Comparison of ENCODE assay signal across 30 mouse cellular contexts in the genomic region with DNA sequence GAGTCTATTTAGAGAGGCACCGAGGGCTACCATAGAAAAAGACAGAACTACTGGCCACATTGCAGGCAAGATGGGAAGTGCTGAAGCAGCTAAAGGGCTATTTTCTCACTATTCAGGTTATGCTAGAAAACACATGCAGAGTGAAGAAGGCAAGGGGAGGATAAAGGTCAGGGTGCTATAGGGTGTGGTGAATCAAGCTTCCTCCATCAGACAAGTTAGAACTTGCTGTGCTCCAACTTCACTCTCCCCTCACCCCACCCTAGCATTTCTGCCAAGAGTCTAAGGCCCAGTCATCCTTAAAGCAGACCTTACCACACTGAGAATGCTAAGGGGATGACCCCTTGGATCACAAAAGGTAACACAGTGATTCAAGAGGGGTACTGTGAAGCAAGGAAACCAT. TPM values are rescaled to one million over a fixed set of nuclear protein-coding genes. Genes with fewer than 3 reads are reported as not detected.
DNase-seq lines count a peak whose midpoint lies in the region; ATAC-seq lines count a peak whose summit lies in the region.
"Had no signal": no experiment of that assay in that cellular context is flagged by ENCODE, and none has a peak within 500 bp of the region (broad histone marks: within the 10 kb centered on the region; RNA-seq: fewer than 3 reads in every experiment).

No protein-coding gene starts in this region.

- H3K9me3 ChIP-seq in intestine, embryonic 14.5 days (ENCODE audit: control insufficient read depth, low read length): no peaks in the 10 kb centered on the region
- H3K9me3 ChIP-seq in intestine, embryonic 16.5 days (ENCODE audit: control insufficient read depth, low read length): no peaks in the 10 kb centered on the region
- H3K9me3 ChIP-seq in stomach, embryonic 15.5 days: no peaks in the 10 kb centered on the region
- no peaks in the 10 kb centered on the region for H3K9me3 ChIP-seq in midbrain, embryonic 16.5 days (replicated peaks; ENCODE audit: control insufficient read depth, low read length, poor library complexity, severe bottlenecking)
- H3K9me3 ChIP-seq: embryonic facial prominence, embryonic 12.5 days; embryonic facial prominence, embryonic 15.5 days; forebrain, embryonic 13.5 days; heart, embryonic 12.5 days; heart, embryonic 15.5 days; hindbrain, embryonic 10.5 days; hindbrain, embryonic 13.5 days had no signal

- H3K4me2 ChIP-seq in intestine, embryonic 14.5 days (ENCODE audit: low read length): no peak overlapping the region
- H3K4me2 ChIP-seq in intestine, embryonic 16.5 days (ENCODE audit: low read depth, low read length): no peak overlapping the region
- H3K4me2 ChIP-seq in stomach, embryonic 15.5 days: no peak overlapping the region
- H3K4me2 ChIP-seq in midbrain, embryonic 16.5 days (ENCODE audit: low read length): no peak overlapping the region
- H3K4me2 ChIP-seq: embryonic facial prominence, embryonic 12.5 days; embryonic facial prominence, embryonic 15.5 days; forebrain, embryonic 13.5 days; heart, embryonic 12.5 days; heart, embryonic 15.5 days; hindbrain, embryonic 13.5 days had no signal

- H3K27me3 ChIP-seq in intestine, embryonic 14.5 days (replicated peaks; ENCODE audit: control insufficient read depth, insufficient read depth, low read length): no peaks in the 10 kb centered on the region
- no peaks in the 10 kb centered on the region for H3K27me3 ChIP-seq in intestine, embryonic 16.5 days (replicated peaks; ENCODE audit: control insufficient read depth, insufficient read depth, low read length)
- no peaks in the 10 kb centered on the region for H3K27me3 ChIP-seq in stomach, embryonic 15.5 days (replicated peaks)
- no peaks in the 10 kb centered on the region for H3K27me3 ChIP-seq in midbrain, embryonic 16.5 days (ENCODE audit: control insufficient read depth, insufficient read depth, low read depth, low read length)
- H3K27me3 ChIP-seq: CH12.LX; embryonic facial prominence, embryonic 12.5 days; embryonic facial prominence, embryonic 15.5 days; forebrain, embryonic 13.5 days; heart, embryonic 12.5 days; heart, embryonic 15.5 days; hindbrain, embryonic 13.5 days had no signal

- H3K4me3 ChIP-seq in intestine, embryonic 14.5 days (ENCODE audit: low read depth, low read length): no peak overlapping the region
- H3K4me3 ChIP-seq in intestine, embryonic 16.5 days (ENCODE audit: low read length): no peak overlapping the region
- no peak overlapping the region for H3K4me3 ChIP-seq in stomach, embryonic 15.5 days (replicated peaks)
- no peak overlapping the region for H3K4me3 ChIP-seq in midbrain, embryonic 16.5 days (ENCODE audit: low read depth, low read length)
- H3K4me3 ChIP-seq: embryonic facial prominence, embryonic 12.5 days; embryonic facial prominence, embryonic 15.5 days; forebrain, embryonic 13.5 days; heart, embryonic 12.5 days; heart, embryonic 15.5 days; hindbrain, embryonic 10.5 days; hindbrain, embryonic 13.5 days had no signal

- WGBS in intestine, embryonic 14.5 days: 48% methylated on average over 1 of the region's 1 CpGs
- WGBS in intestine, embryonic 16.5 days: 41% methylated on average over 1 of the region's 1 CpGs
- 60% methylated on average over 1 of the region's 1 CpGs for WGBS in stomach, embryonic 15.5 days
- WGBS in midbrain, embryonic 16.5 days: 62% methylated on average over 1 of the region's 1 CpGs

- no peak for DNase-seq in intestine, embryonic 14.5 days (ENCODE audit: low spot score)
- no peak for DNase-seq in neural tube, embryonic 10.5 days (ENCODE audit: extremely low spot score, low spot score)
- no peak for DNase-seq in embryo, embryonic 11 days
- DNase-seq: adrenal gland, postnatal 10 days; adrenal gland, postnatal 36 days; B cell, adult 2 months; cerebellum, adult 18-20 months; cerebellum, adult 9-10 months; cerebellum, postnatal 14 days; forebrain, postnatal 0 days; gastrocnemius, postnatal 25 days; heart, adult 18-20 months; heart, postnatal 10 days; heart, postnatal 36 days had no signal

- no peaks in the 10 kb centered on the region for H3K4me1 ChIP-seq in intestine, embryonic 14.5 days (replicated peaks; ENCODE audit: control insufficient read depth, insufficient read depth, low read length)
- H3K4me1 ChIP-seq in intestine, embryonic 16.5 days (ENCODE audit: control insufficient read depth, insufficient read depth, low read length): no peaks in the 10 kb centered on the region
- no peaks in the 10 kb centered on the region for H3K4me1 ChIP-seq in stomach, embryonic 15.5 days
- H3K4me1 ChIP-seq in midbrain, embryonic 16.5 days (ENCODE audit: control insufficient read depth, insufficient read depth, low read length): no peaks in the 10 kb centered on the region
- H3K4me1 ChIP-seq: embryonic facial prominence, embryonic 12.5 days; embryonic facial prominence, embryonic 15.5 days; forebrain, embryonic 13.5 days; heart, embryonic 12.5 days; heart, embryonic 15.5 days; hindbrain, embryonic 10.5 days; hindbrain, embryonic 13.5 days had no signal

- H3K36me3 ChIP-seq in intestine, embryonic 14.5 days (ENCODE audit: control insufficient read depth, insufficient read depth, low read length): no peaks in the 10 kb centered on the region
- H3K36me3 ChIP-seq in intestine, embryonic 16.5 days (ENCODE audit: control insufficient read depth, insufficient read depth, low read length): no peaks in the 10 kb centered on the region
- H3K36me3 ChIP-seq in stomach, embryonic 15.5 days: no peaks in the 10 kb centered on the region
- no peaks in the 10 kb centered on the region for H3K36me3 ChIP-seq in midbrain, embryonic 16.5 days (ENCODE audit: control insufficient read depth, insufficient read depth, low read length)
- H3K36me3 ChIP-seq: embryonic facial prominence, embryonic 12.5 days; embryonic facial prominence, embryonic 15.5 days; G1E; heart, embryonic 12.5 days; heart, embryonic 15.5 days; hindbrain, embryonic 10.5 days; hindbrain, embryonic 13.5 days had no signal

- H3K27ac ChIP-seq in intestine, embryonic 14.5 days (ENCODE audit: low read depth): no peak overlapping the region
- H3K27ac ChIP-seq in intestine, embryonic 16.5 days (ENCODE audit: low read length): peak overlapping the region; percentile 6; the same call in 1 of the 2 replicates
- H3K27ac ChIP-seq in stomach, embryonic 15.5 days: peak overlapping the region; percentile 36; the same call in 1 of the 2 replicates
- H3K27ac ChIP-seq in midbrain, embryonic 16.5 days (ENCODE audit: low read length): no peak overlapping the region
- H3K27ac ChIP-seq: embryonic facial prominence, embryonic 12.5 days; embryonic facial prominence, embryonic 15.5 days; forebrain, embryonic 13.5 days; heart, embryonic 15.5 days; hindbrain, embryonic 10.5 days; hindbrain, embryonic 13.5 days had no signal

- H3K9ac ChIP-seq in intestine, embryonic 14.5 days (ENCODE audit: low read length): no peak overlapping the region
- H3K9ac ChIP-seq in intestine, embryonic 16.5 days (ENCODE audit: low read depth, low read length): no peak overlapping the region
- H3K9ac ChIP-seq in stomach, embryonic 15.5 days: no peak overlapping the region
- no peak overlapping the region for H3K9ac ChIP-seq in midbrain, embryonic 16.5 days (ENCODE audit: low read depth, low read length)
- H3K9ac ChIP-seq: embryonic facial prominence, embryonic 12.5 days; embryonic facial prominence, embryonic 15.5 days; forebrain, embryonic 13.5 days; forebrain, postnatal 0 days; heart, embryonic 12.5 days; heart, embryonic 15.5 days; hindbrain, embryonic 13.5 days had no signal

- ATAC-seq in intestine, embryonic 14.5 days (replicated peaks; ENCODE audit: low FRiP score, low TSS enrichment, low read depth): peak; percentile 47; the same call in 1 of the 2 replicates
- peak; percentile 94 for ATAC-seq in intestine, embryonic 16.5 days
- ATAC-seq in stomach, embryonic 15.5 days (ENCODE audit: insufficient read depth, low FRiP score, low read depth): peak; percentile 39; the same call in 1 of the 2 replicates
- ATAC-seq in midbrain, embryonic 16.5 days: no peak
- ATAC-seq: forebrain, embryonic 13.5 days; forebrain, postnatal 0 days; hindbrain, embryonic 16.5 days; Patski had no signal

RNA-seq across cellular contexts. Expression of gene Ivl, which starts 6.0 kb away (rescaled TPM):
- polyA plus RNA-seq in intestine, embryonic 14.5 days (2014; fragmentation: Nextera tagmentation; extraction: Ambion mirVana): 0.27 TPM in 1 of 2 replicates, not detected in the other
- polyA plus RNA-seq in intestine, embryonic 16.5 days (2015; fragmentation: Nextera tagmentation; extraction: Ambion mirVana): 0.13 TPM in 1 of 2 replicates, not detected in the other
- polyA plus RNA-seq in stomach, embryonic 15.5 days (2015; fragmentation: Nextera tagmentation; extraction: Ambion mirVana): 0.41 and 1.2 TPM in 2 replicates
- not detected in 2 replicates for polyA plus RNA-seq in midbrain, embryonic 16.5 days (2015; fragmentation: Nextera tagmentation; extraction: Ambion mirVana)
- polyA plus RNA-seq: embryonic facial prominence, embryonic 12.5 days; forebrain, embryonic 13.5 days; forebrain, postnatal 0 days; frontal cortex, adult 2 months; G1E; gonadal fat pad, adult 2 months; heart, embryonic 12.5 days; heart, embryonic 15.5 days; hindbrain, embryonic 10.5 days; hindbrain, embryonic 13.5 days; hindbrain, embryonic 16.5 days; Patski had no signal

RNA-seq across cellular contexts. Expression of gene Smcp, which starts 9.3 kb away (rescaled TPM):
- polyA plus RNA-seq in intestine, embryonic 14.5 days (2014; fragmentation: Nextera tagmentation; extraction: Ambion mirVana): not detected in 2 replicates
- 10.9 and 18.8 TPM in 2 replicates for polyA plus RNA-seq in intestine, embryonic 16.5 days (2015; fragmentation: Nextera tagmentation; extraction: Ambion mirVana)
- polyA plus RNA-seq in stomach, embryonic 15.5 days (2015; fragmentation: Nextera tagmentation; extraction: Ambion mirVana): 0.67 TPM in 1 of 2 replicates, not detected in the other
- not detected in 2 replicates for polyA plus RNA-seq in midbrain, embryonic 16.5 days (2015; fragmentation: Nextera tagmentation; extraction: Ambion mirVana)
- polyA plus RNA-seq: embryonic facial prominence, embryonic 12.5 days; embryonic facial prominence, embryonic 15.5 days; forebrain, embryonic 13.5 days; forebrain, postnatal 0 days; frontal cortex, adult 2 months; G1E; heart, embryonic 12.5 days; heart, embryonic 15.5 days; hindbrain, embryonic 10.5 days; hindbrain, embryonic 13.5 days; hindbrain, embryonic 16.5 days; Patski had no signal

RNA-seq across cellular contexts. Expression of gene 2210017I01Rik, which starts 27.8 kb away (rescaled TPM):
- not detected in 2 replicates for polyA plus RNA-seq in intestine, embryonic 14.5 days (2014; fragmentation: Nextera tagmentation; extraction: Ambion mirVana)
- not detected in 2 replicates for polyA plus RNA-seq in intestine, embryonic 16.5 days (2015; fragmentation: Nextera tagmentation; extraction: Ambion mirVana)
- not detected in 2 replicates for polyA plus RNA-seq in stomach, embryonic 15.5 days (2015; fragmentation: Nextera tagmentation; extraction: Ambion mirVana)
- polyA plus RNA-seq in midbrain, embryonic 16.5 days (2015; fragmentation: Nextera tagmentation; extraction: Ambion mirVana): not detected in 2 replicates
- polyA plus RNA-seq: embryonic facial prominence, embryonic 12.5 days; forebrain, embryonic 13.5 days; forebrain, postnatal 0 days; frontal cortex, adult 2 months; G1E; gonadal fat pad, adult 2 months; heart, embryonic 12.5 days; heart, embryonic 15.5 days; hindbrain, embryonic 10.5 days; hindbrain, embryonic 13.5 days; hindbrain, embryonic 16.5 days; Patski had no signal

RNA-seq across cellular contexts. Expression of gene Lce6a, which starts 42.0 kb away (rescaled TPM):
- polyA plus RNA-seq in intestine, embryonic 14.5 days (2014; fragmentation: Nextera tagmentation; extraction: Ambion mirVana): not detected in 2 replicates
- polyA plus RNA-seq in intestine, embryonic 16.5 days (2015; fragmentation: Nextera tagmentation; extraction: Ambion mirVana): not detected in 2 replicates
- polyA plus RNA-seq in stomach, embryonic 15.5 days (2015; fragmentation: Nextera tagmentation; extraction: Ambion mirVana): not detected in 2 replicates
- not detected in 2 replicates for polyA plus RNA-seq in midbrain, embryonic 16.5 days (2015; fragmentation: Nextera tagmentation; extraction: Ambion mirVana)
- polyA plus RNA-seq: embryonic facial prominence, embryonic 12.5 days; forebrain, embryonic 13.5 days; forebrain, postnatal 0 days; frontal cortex, adult 2 months; G1E; heart, embryonic 12.5 days; heart, embryonic 15.5 days; hindbrain, embryonic 10.5 days; hindbrain, embryonic 13.5 days; hindbrain, embryonic 16.5 days; Patski had no signal

RNA-seq across cellular contexts. Expression of gene 2310046K23Rik, which starts 45.2 kb away (rescaled TPM):
- polyA plus RNA-seq in intestine, embryonic 14.5 days (2014; fragmentation: Nextera tagmentation; extraction: Ambion mirVana): not detected in 2 replicates
- not detected in 2 replicates for polyA plus RNA-seq in intestine, embryonic 16.5 days (2015; fragmentation: Nextera tagmentation; extraction: Ambion mirVana)
- not detected in 2 replicates for polyA plus RNA-seq in stomach, embryonic 15.5 days (2015; fragmentation: Nextera tagmentation; extraction: Ambion mirVana)
- polyA plus RNA-seq in midbrain, embryonic 16.5 days (2015; fragmentation: Nextera tagmentation; extraction: Ambion mirVana): not detected in 2 replicates
- polyA plus RNA-seq: embryonic facial prominence, embryonic 12.5 days; forebrain, embryonic 13.5 days; forebrain, postnatal 0 days; frontal cortex, adult 2 months; G1E; gonadal fat pad, adult 2 months; heart, embryonic 12.5 days; heart, embryonic 15.5 days; hindbrain, embryonic 10.5 days; hindbrain, embryonic 13.5 days; hindbrain, embryonic 16.5 days; Patski had no signal

Comparison
In these comparisons a context has a peak if more than half of its experiments do, and no peak if none do; other contexts are left out.
1. H3K27ac ChIP-seq: peak in intestine, embryonic 16.5 days (single experiment) and stomach, embryonic 15.5 days (single experiment); none in intestine, embryonic 14.5 days (single experiment) and midbrain, embryonic 16.5 days (single experiment).